Mouse (Mus musculus): ENCODE measurements around the gene Ptpn6. TPM values are rescaled to one million over a fixed set of nuclear protein-coding genes. Genes with fewer than 3 reads are reported as not detected.
A peak's percentile ranks its signal among the peaks of the same experiment; 100 is the strongest.

Ptpn6 gene
- total RNA-seq, 2 experiments from 2014 or later, result 1.7 to 1.9 TPM

GRCm38 (mm10) chr6:124757351-124757880 lies 18.9 kb upstream of the Ptpn6 start:
- no peak for DNase-seq
- intact Hi-C loops (cut with DNase I; ENCODE audit: low total_unique reads), result no loop called here

- intact Hi-C loops (cut with DNase I; ENCODE audit: low total_unique reads), result no loop called here
- peak; percentile 90 for DNase-seq
Observed at GRCm38 (mm10) chr6:124756652-124757350, 18.3 kb upstream of the Ptpn6 start.

GRCm38 (mm10) chr6:124755831-124756595 lies 17.5 kb upstream of the Ptpn6 start, which contains the start of the genes Gm45234 and Atn1:
Gene Gm45234, minus strand, starts transcription at chr6:124756021.
Gene Atn1, minus strand, starts transcription at chr6:124756524.
- intact Hi-C loops (cut with DNase I; ENCODE audit: low total_unique reads), result no loop called here
- DNase-seq, result peak; percentile 80

- intact Hi-C loops (cut with DNase I; ENCODE audit: low total_unique reads), result no loop called here
- no peak for DNase-seq
Observed at GRCm38 (mm10) chr6:124755306-124755705, 16.8 kb upstream of the Ptpn6 start.

- intact Hi-C loops (cut with DNase I; ENCODE audit: low total_unique reads), result no loop called here
- no peak for DNase-seq
Observed at GRCm38 (mm10) chr6:124753861-124754260, 15.3 kb upstream of the Ptpn6 start.

GRCm38 (mm10) chr6:124750405-124750804 lies 11.9 kb upstream of the Ptpn6 start:
- intact Hi-C loops (cut with DNase I; ENCODE audit: low total_unique reads), result no loop called here
- DNase-seq, result no peak

GRCm38 (mm10) chr6:124746654-124747632 lies 8.4 kb upstream of the Ptpn6 start:
- intact Hi-C loops (cut with DNase I; ENCODE audit: low total_unique reads), result loop anchor here (5.0 kb wide), 1 partner anchor 35 kb away; the partner anchor contains the start of genes Emg1 and Phb2
- no peak for DNase-seq

GRCm38 (mm10) chr6:124746296-124746605 lies 7.7 kb upstream of the Ptpn6 start:
- intact Hi-C loops (cut with DNase I; ENCODE audit: low total_unique reads), result loop anchor here (5.0 kb wide), 1 partner anchor 34 kb away; the partner anchor contains the start of genes Emg1 and Phb2
- no peak for DNase-seq

- intact Hi-C loops (cut with DNase I; ENCODE audit: low total_unique reads), result loop anchor here (5.0 kb wide), 1 partner anchor 33 kb away; the partner anchor contains the start of genes Emg1 and Phb2
- DNase-seq, result peak; percentile 94
Observed at GRCm38 (mm10) chr6:124745490-124746295, 7.2 kb upstream of the Ptpn6 start.

- intact Hi-C loops (cut with DNase I; ENCODE audit: low total_unique reads), result loop anchor here (5.0 kb wide), 1 partner anchor 33 kb away; the partner anchor contains the start of genes Emg1 and Phb2
- peak; percentile 18 for DNase-seq
Observed at GRCm38 (mm10) chr6:124744755-124745321, 6.3 kb upstream of the Ptpn6 start.

- no peak for DNase-seq
- intact Hi-C loops (cut with DNase I; ENCODE audit: low total_unique reads), result no loop called here
Observed at GRCm38 (mm10) chr6:124743647-124744046, 5.1 kb upstream of the Ptpn6 start.

- intact Hi-C loops (cut with DNase I; ENCODE audit: low total_unique reads), result no loop called here
- no peak for DNase-seq
Observed at GRCm38 (mm10) chr6:124742839-124743514, 4.5 kb upstream of the Ptpn6 start.

GRCm38 (mm10) chr6:124741842-124742241 lies 3.3 kb upstream of the Ptpn6 start:
- intact Hi-C loops (cut with DNase I; ENCODE audit: low total_unique reads), result no loop called here
- DNase-seq, result no peak

- intact Hi-C loops (cut with DNase I; ENCODE audit: low total_unique reads), result no loop called here
Observed at GRCm38 (mm10) chr6:124740888-124741761, 2.6 kb upstream of the Ptpn6 start, which contains the start of gene Grcc10. Gene Grcc10, minus strand, starts transcription at chr6:124741374.

GRCm38 (mm10) chr6:124740211-124740887 lies 1.8 kb upstream of the Ptpn6 start:
- intact Hi-C loops (cut with DNase I; ENCODE audit: low total_unique reads), result no loop called here
- peak; percentile 49 for DNase-seq

More at GRCm38 (mm10) chr6:124740888-124741761, 2.6 kb upstream of the Ptpn6 start, which contains the start of gene Grcc10:
- DNase-seq, result peak; percentile 89

- intact Hi-C loops (cut with DNase I; ENCODE audit: low total_unique reads), result no loop called here
- no peak for DNase-seq
Observed at GRCm38 (mm10) chr6:124739231-124739796, 800 bp upstream of the Ptpn6 start.
